Mouse (Mus musculus): ENCODE data around the gene Gm49425.

Gene Gm49425

DNA sequence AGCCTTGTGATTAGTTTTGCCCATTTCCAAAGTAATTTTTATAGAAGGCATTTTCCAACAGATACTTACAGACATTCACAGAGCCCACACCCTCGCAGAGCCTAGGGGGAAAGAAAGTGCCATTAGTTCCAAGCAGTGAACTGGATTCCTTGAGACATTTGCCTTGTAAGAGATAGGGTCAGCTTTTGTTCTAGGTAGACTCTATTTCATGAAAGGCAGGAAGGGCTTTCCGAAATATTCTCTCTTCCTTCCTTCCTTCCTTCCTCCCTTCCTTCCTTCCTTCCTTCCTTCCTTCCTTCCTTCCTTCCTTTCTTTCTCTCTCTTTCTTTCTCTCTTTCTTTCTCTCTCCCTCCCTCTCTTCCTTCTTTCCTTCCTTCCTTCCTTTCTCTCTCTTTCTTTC is at the start of gene Gm49425:
Gm49425 (minus strand) TSS at position 101 of the 400 bp plus-strand sequence.
- in situ Hi-C loops (cut with MboI, MseI): loop anchor here (5.0 kb wide), 1 partner anchor 85 kb away; no protein-coding TSS in a partner anchor

DNA sequence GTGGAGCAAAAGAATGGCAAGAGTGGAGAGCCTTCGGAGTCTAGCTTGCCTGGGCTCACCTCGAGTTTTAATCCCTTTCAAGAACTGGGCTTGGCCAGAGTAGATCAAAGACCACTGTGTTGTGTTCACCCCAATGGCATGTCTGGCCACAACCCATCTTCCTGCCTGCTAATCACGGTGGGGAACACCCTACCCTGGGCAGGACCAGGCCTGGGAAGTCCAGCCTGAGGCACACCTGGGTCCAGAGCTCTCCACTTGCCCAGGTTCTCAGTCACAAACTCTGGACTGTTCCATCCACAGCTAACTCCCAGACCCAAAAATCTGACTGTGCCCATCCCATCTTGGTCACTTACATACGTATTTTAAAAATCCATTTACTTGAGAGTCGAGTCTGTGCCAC is 45.8 kb upstream of the Gm49425 start, which contains the start of gene Krt90:
Krt90 (minus strand) TSS at position 101 of the 400 bp plus-strand sequence.
- in situ Hi-C loops (cut with MboI, MseI): no loop called here

DNA sequence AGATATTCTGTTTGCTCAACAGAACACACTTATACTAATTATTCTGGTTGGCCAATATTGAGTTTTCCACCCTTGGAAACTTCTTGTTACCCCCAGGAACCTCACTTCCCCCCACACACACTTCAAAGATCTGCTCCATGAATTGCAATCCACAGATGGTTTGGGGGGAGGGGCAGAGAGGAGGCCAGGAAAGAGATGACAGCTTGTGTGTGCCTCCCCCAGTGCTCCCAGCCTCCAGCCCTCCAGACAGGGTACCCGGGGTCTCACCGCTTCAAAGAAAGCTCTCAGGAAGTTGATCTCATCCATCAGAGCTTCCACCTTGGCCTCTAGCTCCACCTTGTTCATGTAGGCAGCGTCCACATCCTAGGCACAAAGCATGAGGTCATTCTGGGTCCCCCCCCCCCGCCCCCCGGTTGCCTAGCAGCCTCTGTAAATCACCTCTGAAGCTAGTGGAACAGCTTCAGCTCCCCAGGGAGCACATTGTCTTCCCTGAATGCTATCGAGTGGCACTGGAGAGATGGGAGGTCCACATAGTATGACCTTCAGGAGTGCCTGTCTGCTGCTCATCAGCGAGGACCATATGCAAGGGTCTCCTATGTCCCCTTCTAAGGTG is 41.1 kb upstream of the Gm49425 start:
- in situ Hi-C loops (cut with MboI, MseI): no loop called here

DNA sequence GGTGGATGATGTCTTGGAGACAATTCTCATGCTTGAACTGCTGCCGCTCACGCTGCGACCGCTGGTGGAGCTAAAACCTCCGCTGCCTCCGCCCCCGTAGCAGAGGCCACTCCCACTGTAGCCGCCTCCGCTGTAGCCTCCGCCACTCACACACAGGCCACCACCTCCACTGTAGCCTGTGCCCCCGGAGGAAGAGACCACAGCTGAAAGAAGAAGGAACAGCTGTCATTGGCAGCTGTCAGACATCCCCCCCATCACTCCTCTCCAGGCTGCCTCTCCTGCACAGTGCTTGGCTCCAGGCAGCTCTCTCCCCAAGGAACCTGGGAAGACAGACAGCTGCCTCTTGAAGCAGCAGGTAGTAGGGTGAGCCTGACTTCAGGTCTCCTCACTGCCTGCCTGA is 36.1 kb upstream of the Gm49425 start:
- in situ Hi-C loops (cut with MboI, MseI): no loop called here

DNA sequence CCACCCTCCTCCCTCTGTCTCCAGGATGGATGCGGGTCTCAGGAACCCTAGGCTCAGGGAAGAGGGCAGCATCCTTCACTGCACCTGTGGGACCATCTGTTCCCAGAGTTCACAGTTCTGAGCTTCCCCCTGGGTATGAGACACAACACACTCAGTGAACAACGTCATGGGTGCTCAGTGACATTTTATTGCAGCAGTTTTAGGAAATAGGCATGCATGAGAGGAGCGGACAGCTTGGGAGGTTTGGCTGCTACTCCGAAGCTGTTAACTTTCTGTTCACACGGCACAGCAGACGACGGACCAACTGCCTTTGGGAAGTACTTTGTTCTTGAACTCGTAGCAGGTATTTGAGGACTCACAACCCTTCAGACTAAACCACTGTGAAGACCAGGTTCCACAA is 35.1 kb upstream of the Gm49425 start:
- in situ Hi-C loops (cut with MboI, MseI): no loop called here

DNA sequence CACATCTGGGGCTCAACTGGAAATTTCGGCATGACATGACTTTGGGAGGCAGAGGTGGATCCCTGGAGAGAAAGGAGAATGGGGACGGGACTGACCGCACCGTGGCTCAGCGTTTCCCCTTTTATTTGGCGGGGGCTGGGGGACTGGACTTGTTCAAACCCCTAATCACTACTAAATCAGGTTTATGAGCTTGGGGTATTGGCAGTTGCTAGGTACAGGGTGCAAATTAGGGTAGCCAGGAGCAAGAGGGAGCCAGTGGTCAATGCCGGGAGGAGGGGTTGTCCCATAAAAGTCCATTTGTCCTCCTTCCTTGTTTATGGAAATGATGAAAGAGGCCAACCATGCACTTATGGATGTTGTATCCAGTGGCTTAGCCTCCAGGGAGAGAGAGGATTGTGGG is 33.5 kb upstream of the Gm49425 start, which contains the start of gene Krt82:
Krt82 (minus strand) TSS at position 101 of the 400 bp plus-strand sequence.
- in situ Hi-C loops (cut with MboI, MseI): no loop called here

DNA sequence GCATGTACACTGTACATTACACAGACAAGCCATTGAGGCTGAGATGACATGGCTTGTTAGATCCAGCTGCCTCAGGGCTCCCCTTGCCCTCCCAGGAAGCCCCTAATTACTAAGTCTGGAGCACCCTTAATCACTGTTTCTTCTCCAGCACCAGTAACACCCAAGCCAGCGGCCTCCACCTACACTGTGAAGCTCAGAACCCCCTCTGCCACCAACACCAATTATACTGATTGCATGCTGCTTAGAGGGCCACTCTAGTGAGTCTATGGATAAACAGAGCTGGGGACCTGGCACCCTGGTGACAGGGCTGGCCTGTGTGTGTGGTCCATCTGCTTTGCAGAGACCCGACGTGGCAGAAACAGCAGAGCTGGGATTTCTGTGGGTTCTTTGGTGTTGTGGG is 27.4 kb upstream of the Gm49425 start:
- in situ Hi-C loops (cut with MboI, MseI): loop anchor here in 1 of 2 experiments (25.0 kb wide), 2 partner anchors 207 to 418 kb away; partner anchors contain the start of gene Krt78

DNA sequence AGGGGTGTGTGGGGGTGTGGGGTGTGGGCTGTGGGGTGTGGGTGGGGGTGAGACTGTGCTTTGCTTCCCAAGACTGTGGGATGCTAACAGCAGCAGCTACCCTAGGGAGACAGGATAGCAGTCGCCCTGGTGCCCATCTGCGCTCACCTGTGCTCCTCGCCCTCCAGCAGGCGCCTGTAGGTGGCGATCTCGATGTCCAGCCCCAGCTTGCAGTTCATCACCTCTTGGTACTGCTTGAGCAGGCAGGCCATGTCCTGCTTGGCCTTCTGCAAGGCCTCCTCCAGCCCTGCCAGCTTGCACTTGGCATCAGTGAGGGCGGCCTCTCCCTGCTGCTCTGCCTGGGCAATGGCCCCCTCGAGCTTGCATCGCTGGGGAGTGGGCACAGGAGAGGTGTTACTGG is 25.5 kb upstream of the Gm49425 start:
- in situ Hi-C loops (cut with MboI, MseI): loop anchor here in 1 of 2 experiments (25.0 kb wide), 2 partner anchors 205 to 420 kb away; partner anchors contain the start of gene Krt78

DNA sequence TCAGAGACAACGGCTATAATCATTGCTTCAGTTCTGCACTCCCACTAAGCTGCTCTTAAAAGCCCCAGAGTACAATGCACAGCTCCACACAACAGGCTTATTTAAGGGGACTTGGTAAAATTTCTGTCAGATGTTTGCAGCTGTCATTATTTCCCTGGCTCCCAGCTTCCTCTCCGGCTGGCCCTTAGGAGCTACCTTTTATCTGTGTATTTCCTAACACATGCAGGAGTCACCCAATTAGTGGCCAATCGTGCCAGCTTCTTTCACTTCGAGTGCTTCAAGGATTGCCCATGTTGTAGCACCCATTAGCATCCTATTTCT is 21.5 kb upstream of the Gm49425 start:
- in situ Hi-C loops (cut with MboI, MseI): loop anchor here in 1 of 2 experiments (25.0 kb wide), 2 partner anchors 201 to 424 kb away; partner anchors contain the start of gene Krt78

DNA sequence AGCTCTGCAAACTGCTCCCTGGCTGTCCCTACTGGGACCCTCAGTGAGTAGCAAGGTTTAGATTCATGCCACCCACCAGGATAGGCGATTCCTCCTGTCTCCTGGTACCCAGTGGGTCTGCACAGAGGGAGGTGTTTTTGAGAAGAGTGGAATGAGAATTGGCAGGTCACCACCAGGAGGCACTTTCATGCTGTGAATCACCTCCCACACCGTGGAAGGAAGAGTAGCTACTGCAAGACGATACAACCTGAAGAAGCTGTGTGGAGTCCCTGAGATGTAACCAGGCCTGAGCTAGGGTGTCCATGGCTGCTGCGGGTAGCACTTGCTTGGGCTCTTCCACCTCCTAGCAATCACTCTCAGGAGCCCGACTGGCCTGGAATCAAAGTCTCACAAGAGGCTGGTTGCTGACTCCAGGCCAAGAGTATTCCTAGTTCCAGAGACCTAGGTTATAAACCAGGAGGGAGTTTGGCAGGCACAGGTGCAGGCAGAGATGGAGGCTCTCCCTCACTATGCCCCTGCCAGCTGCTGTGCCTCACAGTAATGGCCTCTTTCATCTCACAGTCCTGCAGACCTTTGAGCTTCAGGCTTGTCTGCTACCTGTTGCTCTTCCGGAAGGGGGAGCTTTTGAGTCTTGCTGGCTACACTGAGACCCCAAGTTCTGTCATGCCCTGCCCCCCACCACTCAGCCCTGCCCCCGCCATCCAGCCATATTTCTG is 21.0 kb upstream of the Gm49425 start:
- in situ Hi-C loops (cut with MboI, MseI): loop anchor here in 1 of 2 experiments (25.0 kb wide), 2 partner anchors 201 to 424 kb away; partner anchors contain the start of gene Krt78

DNA sequence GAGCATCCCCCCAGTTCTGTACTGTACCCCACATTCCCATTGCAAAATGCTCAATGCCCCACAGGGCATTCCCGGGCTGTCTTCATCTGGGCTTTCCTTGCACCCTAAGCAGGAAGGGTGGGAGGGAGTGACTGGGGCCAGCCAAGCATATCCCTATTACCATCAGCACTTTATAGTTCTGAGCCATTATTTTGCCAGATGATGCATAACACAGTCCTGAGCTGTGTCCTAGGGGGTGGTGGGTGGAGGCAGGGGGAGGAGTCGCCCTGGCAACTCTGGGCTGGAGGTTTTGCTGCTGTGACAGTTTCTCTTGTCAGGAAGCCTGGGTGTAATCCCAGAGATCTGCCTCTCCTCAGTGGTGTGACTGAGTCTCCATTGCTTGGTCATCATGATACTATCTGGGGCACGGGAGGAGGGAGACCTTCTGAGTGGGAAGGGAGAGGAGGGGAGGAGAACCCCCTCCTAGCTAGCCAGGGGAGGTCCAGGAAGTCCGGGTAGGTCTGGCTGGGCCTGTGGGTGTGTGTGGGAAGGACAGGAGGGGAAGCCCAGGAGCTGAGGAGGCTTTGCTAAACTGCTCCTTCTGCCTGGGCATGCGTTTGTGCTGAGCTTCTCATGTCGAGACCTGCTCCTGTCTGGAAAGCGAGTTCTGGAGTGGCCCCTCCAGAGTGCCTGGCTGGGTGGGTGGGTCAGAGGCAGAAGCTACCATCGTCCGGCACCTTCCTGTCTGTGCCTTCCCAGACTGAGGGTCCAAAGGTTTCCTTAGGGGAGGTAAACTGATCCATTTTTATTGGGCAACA is 19.2 kb upstream of the Gm49425 start:
- in situ Hi-C loops (cut with MboI, MseI): loop anchor here in 1 of 2 experiments (25.0 kb wide), 2 partner anchors 199 to 426 kb away; partner anchors contain the start of gene Krt78

DNA sequence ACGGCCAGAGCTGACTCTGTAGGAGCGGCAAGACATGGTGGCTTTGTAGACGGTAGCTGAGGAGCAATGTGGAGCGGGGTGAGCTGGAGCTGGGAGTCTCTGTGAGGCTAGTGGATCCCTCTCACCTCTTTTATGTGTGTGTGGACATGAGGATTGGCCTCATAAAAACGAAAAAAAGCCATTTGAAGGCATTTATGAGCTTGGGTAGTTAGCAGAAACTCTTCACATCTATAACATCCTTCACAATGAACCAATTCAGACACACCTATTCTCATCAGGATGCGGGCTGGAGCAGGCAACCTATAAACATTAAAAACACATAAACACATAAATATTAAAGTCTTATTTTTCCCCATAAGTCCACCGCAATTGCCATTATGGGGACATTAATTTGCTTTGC is 15.7 kb upstream of the Gm49425 start, which contains the start of gene Krt84:
Krt84 (minus strand) TSS at position 101 of the 400 bp plus-strand sequence.
- in situ Hi-C loops (cut with MboI, MseI): loop anchor here in 1 of 2 experiments (25.0 kb wide), 2 partner anchors 195 to 430 kb away; partner anchors contain the start of gene Krt78

DNA sequence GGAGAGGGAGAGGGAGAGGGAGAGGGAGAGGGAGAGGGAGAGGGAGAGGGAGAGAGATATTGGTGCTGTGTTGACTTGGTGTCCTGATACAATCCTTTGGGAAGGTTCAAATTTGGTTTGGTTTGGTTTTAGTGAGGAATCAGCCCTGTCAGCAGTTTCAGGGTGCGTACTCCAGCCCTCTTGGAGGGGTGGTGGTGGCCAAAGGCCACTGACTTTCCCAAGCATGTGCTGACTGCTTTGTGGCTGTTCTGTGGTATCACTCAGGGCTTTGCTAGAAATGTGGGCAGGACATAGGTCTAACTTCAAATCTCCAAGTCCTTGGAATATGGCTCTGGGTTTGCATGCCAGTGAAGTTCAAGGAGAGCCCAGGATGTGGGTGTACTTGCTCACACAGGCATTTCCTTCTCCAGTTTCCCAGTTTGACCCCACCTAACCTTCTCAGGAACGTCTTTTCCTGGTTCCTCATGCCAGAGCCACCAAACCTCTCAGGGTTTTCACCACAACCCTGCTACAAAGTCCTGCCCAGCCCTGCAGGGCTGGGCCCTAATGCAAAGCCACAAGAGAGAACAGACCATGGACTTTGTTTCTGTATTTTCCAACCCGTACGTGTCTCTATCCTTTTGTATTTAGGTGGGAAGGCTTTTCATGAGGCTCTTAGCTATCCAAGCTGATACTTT is 5.6 kb upstream of the Gm49425 start:
- in situ Hi-C loops (cut with MboI, MseI): loop anchor here in 1 of 2 experiments (10.0 kb wide), 1 partner anchor 182 kb away; no protein-coding TSS in a partner anchor

DNA sequence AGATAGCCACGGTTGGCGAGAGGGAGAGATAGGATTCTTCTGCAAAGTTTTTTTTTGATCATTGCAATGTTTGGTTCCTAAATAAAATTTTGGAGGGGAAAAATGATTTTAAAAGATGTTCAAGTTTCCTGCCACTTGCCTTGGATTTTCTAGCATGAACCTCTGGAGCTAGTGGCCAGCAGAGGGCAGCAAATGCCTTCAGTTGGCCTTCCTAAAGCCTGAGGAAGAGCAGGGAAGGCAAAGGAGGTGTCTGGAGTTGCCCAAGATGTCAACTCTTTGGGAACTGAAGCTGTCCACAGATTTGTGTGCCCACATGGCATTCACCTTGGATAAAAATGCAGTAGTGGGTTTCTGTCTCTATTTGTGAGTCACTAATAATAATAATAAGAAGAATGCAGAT is 2.7 kb upstream of the Gm49425 start:
- in situ Hi-C loops (cut with MboI, MseI): loop anchor here (5.0 to 10.0 kb wide), 2 partner anchors 87 to 185 kb away; no protein-coding TSS in a partner anchor

DNA sequence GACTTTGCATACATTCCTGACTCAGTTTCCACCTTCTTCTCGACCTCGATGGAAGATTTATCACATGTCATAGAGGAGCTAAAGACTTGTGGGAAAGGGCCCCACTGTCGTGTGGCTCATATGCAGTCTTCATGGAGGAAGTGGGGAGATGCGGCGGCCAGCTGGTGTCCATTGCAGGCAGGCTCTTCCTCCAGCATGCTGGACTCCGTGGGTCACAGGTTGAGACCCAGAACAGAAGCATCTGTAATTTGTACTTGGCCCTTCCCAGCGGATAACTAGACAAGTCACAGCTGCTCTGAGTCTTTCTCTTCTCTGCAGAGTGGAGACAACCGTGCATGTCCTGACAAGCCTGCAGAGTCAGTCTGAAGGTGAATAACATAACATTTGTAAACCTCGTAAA is 8.8 kb downstream of the Gm49425 start:
- in situ Hi-C loops (cut with MboI, MseI): no loop called here

DNA sequence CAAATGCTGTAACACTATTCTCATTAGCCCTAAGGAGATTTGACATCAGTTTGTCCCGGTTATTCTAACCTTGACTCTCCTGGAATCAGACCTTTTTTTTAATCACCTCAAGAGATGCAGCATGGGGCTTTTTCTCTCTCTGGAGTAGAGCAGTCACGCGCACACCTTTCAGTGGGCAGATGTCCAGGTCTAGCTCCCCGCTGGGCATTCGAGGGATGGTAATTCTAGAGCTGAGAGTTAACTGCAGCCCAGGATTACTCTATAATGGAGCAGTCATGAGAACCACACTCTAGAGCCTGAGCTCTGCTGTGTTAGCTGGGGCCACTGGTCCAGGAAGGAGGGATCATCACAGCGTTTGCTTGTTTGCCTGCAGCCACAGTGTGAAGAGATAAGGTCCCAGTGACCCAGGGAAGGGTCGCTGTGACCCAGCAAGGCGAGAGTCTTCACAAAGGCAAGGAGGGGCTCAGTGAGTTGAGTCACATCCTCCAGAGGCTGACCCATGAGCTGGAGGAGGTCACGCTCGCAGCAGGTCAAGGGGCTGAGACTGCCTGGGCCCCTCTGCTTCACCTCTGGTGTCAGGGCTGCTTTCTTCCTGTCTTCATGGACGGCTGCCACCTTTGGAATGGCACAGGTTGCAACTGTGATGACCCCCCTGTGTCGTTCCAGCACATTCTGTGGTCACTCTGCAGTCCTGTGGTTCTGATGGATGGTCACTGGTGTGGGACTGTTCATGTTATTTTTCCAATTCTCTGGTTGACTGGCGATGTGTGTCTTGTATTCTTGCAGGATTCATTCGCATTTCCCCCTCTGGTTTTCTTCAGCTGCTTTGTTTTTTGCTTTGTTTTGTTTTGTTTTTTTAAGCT is 9.9 kb downstream of the Gm49425 start:
- in situ Hi-C loops (cut with MboI, MseI): no loop called here

DNA sequence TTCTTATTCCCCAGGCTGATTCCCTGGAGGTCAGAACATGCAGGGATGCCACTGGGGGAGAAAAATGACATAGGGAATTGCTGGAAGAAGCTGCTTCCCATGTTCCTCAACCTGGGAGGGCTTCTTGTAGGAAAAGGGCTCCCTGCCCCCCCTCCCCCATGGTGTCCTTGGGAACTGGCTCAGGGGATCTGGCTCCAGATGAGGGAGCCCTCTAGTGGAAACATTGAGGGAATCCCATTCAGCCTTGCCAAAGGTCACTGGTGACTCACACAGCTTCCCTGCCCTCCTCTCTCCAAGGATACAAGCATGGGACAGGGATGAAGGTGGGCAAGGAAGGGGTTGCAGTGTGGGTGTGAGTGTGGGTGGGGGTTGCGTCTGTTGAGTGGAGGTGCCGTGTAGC is 19.9 kb downstream of the Gm49425 start:
- in situ Hi-C loops (cut with MboI, MseI): no loop called here

DNA sequence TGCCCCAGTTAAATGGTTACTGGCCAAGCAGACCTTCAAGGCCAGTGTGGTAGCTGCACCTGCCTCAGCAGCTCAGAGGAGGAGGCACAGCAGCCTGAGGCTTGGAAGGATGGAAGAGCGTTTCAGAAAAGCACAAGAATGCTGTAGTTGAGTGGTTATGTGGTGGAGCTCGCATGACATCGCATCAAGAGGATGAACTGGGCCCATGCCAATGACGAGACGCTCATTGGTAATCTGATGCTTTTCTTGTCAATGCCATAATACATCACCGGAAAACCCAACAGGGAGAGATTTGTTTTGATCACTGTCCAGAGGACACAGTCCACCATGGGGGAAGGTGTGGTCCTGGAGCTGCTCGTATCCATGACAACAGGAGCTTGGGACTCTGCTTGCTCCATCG is 21.8 kb downstream of the Gm49425 start:
- in situ Hi-C loops (cut with MboI, MseI): no loop called here

DNA sequence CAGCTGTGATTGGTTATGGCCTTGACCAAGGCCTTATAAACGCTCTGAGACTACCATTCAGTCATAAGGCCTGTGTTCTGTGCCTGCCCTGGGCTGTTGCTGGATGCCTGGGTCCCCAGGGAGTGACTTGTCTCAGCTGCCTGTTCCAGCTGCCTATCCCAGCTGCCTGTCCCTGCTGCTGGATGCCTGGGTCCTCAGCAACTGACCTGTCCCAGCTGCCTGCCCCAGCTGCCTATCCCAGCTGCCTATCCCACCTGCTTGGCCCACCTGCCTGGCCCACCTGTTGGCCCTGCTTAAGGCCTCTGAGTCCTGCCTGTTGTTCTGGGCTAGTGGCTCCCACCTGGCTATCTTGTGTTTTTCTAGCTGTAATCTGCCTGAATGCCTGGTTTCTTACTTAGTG is 22.9 kb downstream of the Gm49425 start:
- in situ Hi-C loops (cut with MboI, MseI): no loop called here

DNA sequence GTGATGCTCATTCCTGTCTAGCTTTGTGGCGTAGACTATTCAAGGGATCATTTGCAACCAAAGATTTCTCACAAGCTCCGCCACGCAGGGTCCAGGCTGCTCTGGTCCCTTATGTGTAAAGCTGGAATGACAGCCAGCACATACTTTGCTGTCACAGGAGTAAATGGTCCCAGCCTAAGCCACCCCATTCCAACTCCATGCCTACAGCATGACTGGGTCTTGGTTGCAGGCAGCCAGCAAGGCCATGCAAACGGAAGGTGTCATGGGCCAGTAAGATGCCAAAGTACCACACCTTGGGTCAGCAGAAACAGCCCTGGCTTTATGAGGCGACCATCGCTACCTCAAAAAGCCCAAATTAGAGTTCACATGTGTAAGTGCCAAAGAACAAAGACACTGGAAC is 23.3 kb downstream of the Gm49425 start:
- in situ Hi-C loops (cut with MboI, MseI): no loop called here

Data from T-helper 17 cell (primary cell).